Mouse (Mus musculus) Muller cell, postnatal 12 days (primary cell): ENCODE results near the gene Abca7.
A peak's percentile ranks its signal among the peaks of the same experiment; 100 is the strongest.
"Not testable (repeated sequence)": the region's sequence is repeated elsewhere in the genome, so short reads cannot be mapped to it uniquely, and the experiment has no call there.

Experiments
- DNase-seq: peaks from one replicate; pipeline ENCODE4 v3.0.0-alpha.2; 2015; ENCODE audit errors: inconsistent ontology term

Abca7 gene

GRCm38 (mm10) chr10:80045766-80046165 is 49.5 kb downstream of the Abca7 start:
- no peak for DNase-seq

- no peak for DNase-seq
These were observed 50.8 kb downstream of the Abca7 start, which contains the start of gene Gpx4 for GRCm38 (mm10) chr10:80047041-80047565. Gene Gpx4 (plus strand): TSS chr10:80047166.

DNA sequence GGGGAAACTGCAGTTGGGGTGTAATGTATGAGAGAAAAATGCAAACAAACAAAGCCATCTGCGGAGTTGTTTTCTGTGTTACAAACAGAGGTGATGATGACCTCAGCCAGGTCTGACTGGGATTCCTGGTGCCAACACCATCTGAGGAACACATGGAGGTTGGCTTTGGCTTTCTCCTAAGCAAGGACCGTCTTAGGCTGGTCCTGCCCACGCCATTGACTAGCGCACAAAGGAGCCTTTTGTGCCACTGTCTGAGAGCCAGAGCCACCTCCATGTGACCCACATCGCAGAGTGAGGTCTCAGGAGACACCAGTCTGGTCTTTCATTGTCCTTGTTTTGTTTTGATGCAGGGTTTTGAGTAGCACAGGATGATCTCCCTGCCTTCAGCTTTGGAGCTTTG is 52.1 kb downstream of the Abca7 start:
- peak; percentile 90 for DNase-seq

GRCm38 (mm10) chr10:80048834-80049233 is 52.5 kb downstream of the Abca7 start:
- DNase-seq: peak; percentile 78

- no peak for DNase-seq
These were observed 54.0 kb downstream of the Abca7 start for GRCm38 (mm10) chr10:80050244-80050643.

DNA sequence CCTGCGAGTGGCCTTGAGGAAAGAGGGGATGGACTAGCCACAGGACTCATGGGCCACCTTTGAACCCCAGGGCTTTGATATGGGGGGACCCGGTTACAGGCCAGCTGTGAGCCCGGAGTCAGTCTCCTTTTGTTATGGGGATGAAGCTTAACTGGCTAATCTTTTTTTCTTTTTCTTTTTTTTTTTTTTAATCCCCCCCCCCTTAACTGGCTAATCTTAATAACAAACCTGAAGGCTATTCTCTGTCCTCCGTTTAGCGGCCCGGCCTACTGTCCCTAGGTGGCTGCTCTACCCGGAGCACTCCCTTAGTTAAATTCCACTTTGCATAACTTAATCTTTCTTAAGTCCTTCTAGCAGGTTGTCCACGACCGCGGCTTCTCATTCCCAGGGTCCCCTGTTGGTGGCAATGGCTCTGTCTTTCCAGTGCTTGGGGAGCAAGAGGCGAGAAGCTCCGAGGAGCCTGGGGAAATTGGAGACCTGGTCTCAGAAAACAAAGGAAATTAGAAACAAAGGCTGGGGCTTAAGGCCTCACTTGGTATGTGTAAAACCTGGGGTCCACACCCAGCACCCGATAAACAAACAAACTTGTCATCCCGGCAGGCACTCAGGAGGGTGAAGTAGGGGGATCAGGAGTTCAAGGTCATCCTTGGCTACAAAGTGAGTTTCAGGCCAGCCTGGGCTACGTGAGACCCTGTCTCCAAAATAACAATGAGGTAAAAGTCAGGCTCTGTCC is 54.8 kb downstream of the Abca7 start:
- DNase-seq: no peak

GRCm38 (mm10) chr10:80051618-80052373 is 55.5 kb downstream of the Abca7 start:
- peak; percentile 85 for DNase-seq

DNA sequence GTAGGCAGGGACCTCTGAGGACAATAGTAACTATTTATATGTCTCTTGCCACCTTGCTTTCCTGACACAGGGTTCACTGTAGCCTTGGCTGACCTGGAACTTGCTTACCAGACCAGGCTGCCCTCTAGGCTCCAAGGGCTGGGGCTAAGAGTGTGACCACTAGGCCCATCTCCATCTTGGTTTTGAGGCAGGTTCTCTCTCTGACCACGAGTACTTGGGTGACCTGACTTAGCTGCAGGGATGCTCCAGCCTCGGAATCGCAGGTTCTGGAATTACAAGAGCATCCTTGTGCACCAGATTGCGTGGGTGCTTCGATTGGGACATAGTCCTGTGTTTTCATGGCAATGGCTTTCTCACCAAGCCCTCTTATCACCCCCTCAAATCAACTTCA is 56.1 kb downstream of the Abca7 start:
- no peak for DNase-seq

GRCm38 (mm10) chr10:80053259-80053780 is 57.0 kb downstream of the Abca7 start:
- peak; percentile 99 for DNase-seq

GRCm38 (mm10) chr10:80053831-80054815 is 57.8 kb downstream of the Abca7 start:
- DNase-seq: peak; percentile 80

DNA sequence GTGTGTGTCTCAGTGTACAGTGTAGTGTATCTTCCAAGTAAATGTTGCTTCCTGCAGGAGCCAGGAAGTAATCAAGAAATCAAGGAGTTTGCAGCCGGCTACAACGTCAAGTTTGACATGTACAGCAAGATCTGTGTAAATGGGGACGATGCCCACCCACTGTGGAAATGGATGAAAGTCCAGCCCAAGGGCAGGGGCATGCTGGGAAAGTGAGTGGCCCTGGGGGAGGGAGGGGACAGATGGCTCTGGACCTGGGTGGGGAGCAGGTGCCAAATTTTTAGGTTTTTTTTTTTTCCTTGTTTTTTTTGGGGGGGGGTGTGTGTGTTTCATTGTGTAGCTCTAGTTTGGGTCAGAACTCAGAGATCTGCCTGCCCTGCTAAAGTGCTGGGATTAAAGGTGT is 58.6 kb downstream of the Abca7 start:
- not testable (repeated sequence) for DNase-seq

- no peak for DNase-seq
These were observed 59.1 kb downstream of the Abca7 start for GRCm38 (mm10) chr10:80055364-80055763.

- DNase-seq: no peak
These were observed 59.6 kb downstream of the Abca7 start for GRCm38 (mm10) chr10:80055891-80056290.

DNA sequence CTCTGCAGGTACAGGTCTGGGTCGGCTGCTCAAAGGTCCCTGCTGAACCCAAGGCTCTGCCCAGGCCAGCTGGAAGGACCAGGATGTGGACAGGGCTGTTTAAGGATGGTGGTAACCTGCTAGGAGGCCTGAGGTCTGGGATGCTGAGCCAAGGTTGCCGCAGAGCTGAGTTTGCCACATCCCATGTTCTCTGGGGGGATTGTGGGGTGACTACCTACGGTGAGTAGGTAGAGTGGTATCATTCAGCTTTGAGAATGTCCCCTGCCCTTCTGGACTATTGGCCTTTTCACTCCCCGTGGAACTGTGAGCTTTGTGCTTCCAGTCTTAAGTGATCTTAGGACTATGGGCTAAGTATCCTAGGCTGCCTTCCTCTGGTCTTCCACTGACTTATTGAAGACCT is 60.2 kb downstream of the Abca7 start:
- DNase-seq: no peak

DNA sequence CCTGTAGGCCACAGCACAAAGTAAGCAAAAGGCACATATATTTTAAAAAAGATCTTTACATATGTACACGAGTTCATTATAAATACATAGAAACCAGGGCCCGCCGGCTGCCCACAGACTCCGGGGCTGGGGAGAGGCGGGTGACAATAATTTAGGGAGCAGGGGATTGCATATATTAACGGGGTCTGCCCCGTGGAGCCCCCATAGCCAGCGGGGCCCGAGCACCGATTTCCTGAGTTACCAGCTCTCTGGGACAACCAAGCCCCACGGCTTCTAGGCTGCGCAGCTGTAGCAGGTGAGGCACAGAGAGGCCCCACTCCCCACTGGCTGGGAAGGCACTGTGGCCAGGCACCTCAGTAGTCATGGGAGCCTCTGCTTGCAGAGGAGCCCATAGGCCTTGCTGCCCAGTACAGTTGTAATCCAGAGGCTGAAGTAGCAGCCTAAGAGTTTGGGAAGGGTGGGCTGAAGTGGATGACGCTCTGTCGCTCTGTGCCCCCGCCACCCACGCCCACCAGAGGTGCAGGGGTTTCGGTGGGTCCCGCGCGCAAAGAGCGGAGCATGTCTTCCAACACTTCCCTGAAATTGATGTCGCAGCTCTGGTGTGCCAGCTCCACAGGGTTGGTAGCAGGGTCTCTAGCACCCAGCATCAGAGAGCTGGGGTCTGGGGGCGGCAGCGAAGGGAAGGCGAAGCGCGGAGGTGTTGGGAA is 60.8 kb downstream of the Abca7 start:
- no peak for DNase-seq

DNA sequence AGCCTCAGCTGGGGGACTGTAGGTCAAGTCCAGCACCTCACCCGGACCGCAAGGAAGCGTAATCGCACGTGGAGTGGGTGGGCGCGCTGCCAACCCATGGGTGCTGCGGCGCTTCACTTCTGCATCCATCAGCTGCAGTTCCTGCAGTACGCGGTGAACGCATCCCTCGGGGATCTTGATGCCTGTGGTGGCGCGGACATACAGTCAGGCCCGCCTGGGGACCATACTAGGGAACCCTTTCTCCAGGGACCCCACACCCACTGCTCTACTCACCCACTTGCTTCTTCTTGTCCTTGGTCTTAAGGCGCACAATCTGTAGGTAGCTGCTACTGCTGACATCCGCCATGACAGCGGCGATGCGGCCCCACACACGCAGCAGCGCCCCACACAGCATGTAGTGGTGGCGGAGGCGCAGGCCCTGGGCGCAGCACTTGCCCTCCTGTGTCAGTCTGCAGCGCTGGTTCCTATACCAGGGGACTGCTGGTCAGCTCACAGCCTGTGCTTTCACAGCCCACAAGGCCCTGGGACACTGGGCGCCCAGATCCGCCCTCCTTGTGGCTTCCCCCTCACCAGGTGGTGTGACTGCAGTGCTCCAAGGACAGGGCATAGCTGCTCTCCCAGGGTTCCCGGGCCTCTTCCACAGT is 61.5 kb downstream of the Abca7 start:
- DNase-seq: no peak

DNA sequence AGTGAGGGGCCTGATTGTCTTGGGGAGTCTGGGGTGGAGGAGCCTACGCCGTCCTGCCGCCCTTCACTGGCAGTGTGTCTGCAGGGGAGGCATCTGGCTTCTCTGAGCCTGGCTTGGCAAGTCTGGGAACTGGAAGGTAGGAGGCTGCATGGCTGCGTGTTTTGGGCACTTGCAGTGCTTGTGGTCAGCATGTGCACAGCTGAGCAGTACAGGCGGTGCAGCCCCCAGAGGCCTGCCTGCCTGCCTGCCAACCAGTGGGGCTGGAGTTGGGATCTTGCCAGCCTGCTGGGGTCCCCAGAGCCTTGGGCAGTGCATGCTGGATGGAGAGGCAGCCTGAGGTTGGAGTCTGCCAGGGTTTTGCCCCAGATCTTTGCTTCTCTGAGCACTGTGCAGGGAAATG is 66.8 kb downstream of the Abca7 start:
- no peak for DNase-seq

GRCm38 (mm10) chr10:80063877-80064650 is 67.8 kb downstream of the Abca7 start:
- DNase-seq: no peak
